Mouse (Mus musculus) stomach, embryonic 15.5 days (tissue): ENCODE measurements around the gene Esm1. TPM values are rescaled to one million over a fixed set of nuclear protein-coding genes. Genes with fewer than 3 reads are reported as not detected.
"Not testable (repeated sequence)": the region's sequence is repeated elsewhere in the genome, so short reads cannot be mapped to it uniquely, and the experiment has no call there.

Source experiments
- ATAC-seq: fragments of 200-750 bp; cut with Nextera tagmentation; 2 replicates; pipeline ENCODE4 v1.8.0; 2017; ENCODE audit warnings: low read depth, moderate number of reproducible peaks, moderate TSS enrichment; ENCODE audit not compliant: insufficient read depth, low FRiP score
- H3K27ac ChIP-seq: fragments of 300-500 bp; sonication (generic); 2 replicates; pipeline ENCODE4 v1.5.1; 2015; ENCODE audit warnings: mild to moderate bottlenecking, inconsistent platforms
- H3K27me3 ChIP-seq: fragments of 300-500 bp; sonication (generic); replicated peaks from 2 replicates; pipeline ENCODE4 v1.6.1; 2015; ENCODE audit warnings: inconsistent platforms
- H3K36me3 ChIP-seq: fragments of 300-500 bp; sonication (generic); 2 replicates; pipeline ENCODE4 v1.6.1; 2015; ENCODE audit warnings: inconsistent platforms
- H3K4me1 ChIP-seq: fragments of 300-500 bp; sonication (generic); 2 replicates; pipeline ENCODE4 v1.6.1; 2015; ENCODE audit warnings: inconsistent platforms
- H3K4me2 ChIP-seq: fragments of 300-500 bp; sonication (generic); 2 replicates; pipeline ENCODE4 v1.6.1; 2015; ENCODE audit warnings: mild to moderate bottlenecking, inconsistent platforms
- H3K4me3 ChIP-seq: fragments of 300-500 bp; sonication (generic); replicated peaks from 2 replicates; pipeline ENCODE4 v1.5.1; 2015; ENCODE audit warnings: inconsistent platforms
- H3K9ac ChIP-seq: fragments of 300-500 bp; sonication (generic); 2 replicates; pipeline ENCODE4 v1.6.1; 2015; ENCODE audit warnings: inconsistent platforms
- H3K9me3 ChIP-seq: fragments of 300-500 bp; sonication (generic); 2 replicates; pipeline ENCODE4 v1.6.1; 2016; ENCODE audit warnings: inconsistent platforms
- WGBS: fragments of 180-500 bp; shearing (Covaris S2); methylation state at CpG from one replicate; pipeline ENCODE4 v1.1.7; 2015; 5-methylcytosine and 5-hydroxymethylcytosine counted together
- polyA plus RNA-seq: library from polyadenylated mRNA; unstranded; fragments of >200 nt; fragmentation: Nextera tagmentation; extraction: Ambion mirVana; gene quantifications from 2 replicates; pipeline ENCODE4 v1.2.1, GENCODE M21; 2015

Esm1 gene
- polyA plus RNA-seq, 1 experiment from 2014 or later = 3.1 TPM

GRCm38 (mm10) chr13:113242129-113242528 lies 32.7 kb downstream of the Esm1 start:
- H3K36me3 ChIP-seq = no peaks in the 10 kb centered on the region
- H3K4me3 ChIP-seq = no peak overlapping the region
- WGBS = 59% methylated on average over 6 of the region's 6 CpGs
- H3K9me3 ChIP-seq = no peaks in the 10 kb centered on the region
- H3K4me1 ChIP-seq = no peaks in the 10 kb centered on the region
- no peak for ATAC-seq
- H3K4me2 ChIP-seq = no peak overlapping the region
- H3K27ac ChIP-seq = no peak overlapping the region
- no peaks in the 10 kb centered on the region for H3K27me3 ChIP-seq
- H3K9ac ChIP-seq = no peak overlapping the region

- H3K27ac ChIP-seq = no peak overlapping the region
- H3K4me2 ChIP-seq = no peak overlapping the region
- no peaks in the 10 kb centered on the region for H3K27me3 ChIP-seq
- WGBS = 64% methylated on average over 8 of the region's 8 CpGs
- H3K9me3 ChIP-seq = no peaks in the 10 kb centered on the region
- no peaks in the 10 kb centered on the region for H3K36me3 ChIP-seq
- no peak overlapping the region for H3K9ac ChIP-seq
- H3K4me3 ChIP-seq = no peak overlapping the region
- H3K4me1 ChIP-seq = no peaks in the 10 kb centered on the region
- ATAC-seq = no peak
Observed at GRCm38 (mm10) chr13:113245025-113245424, 35.6 kb downstream of the Esm1 start.

- not testable (repeated sequence) for H3K36me3 ChIP-seq, H3K4me1 ChIP-seq, H3K4me2 ChIP-seq, H3K9ac ChIP-seq, H3K27me3 ChIP-seq, H3K9me3 ChIP-seq, H3K4me3 ChIP-seq, H3K27ac ChIP-seq, ATAC-seq
- WGBS = 68% methylated on average over 7 of the region's 7 CpGs
Observed at GRCm38 (mm10) chr13:113252580-113252979, 43.1 kb downstream of the Esm1 start.

- no peaks in the 10 kb centered on the region for H3K4me1 ChIP-seq
- no peaks in the 10 kb centered on the region for H3K36me3 ChIP-seq
- H3K9ac ChIP-seq = no peak overlapping the region
- ATAC-seq = no peak
- no peaks in the 10 kb centered on the region for H3K27me3 ChIP-seq
- WGBS = 77% methylated on average over 2 of the region's 2 CpGs
- no peak overlapping the region for H3K27ac ChIP-seq
- no peak overlapping the region for H3K4me3 ChIP-seq
- no peak overlapping the region for H3K4me2 ChIP-seq
- no peaks in the 10 kb centered on the region for H3K9me3 ChIP-seq
Observed at GRCm38 (mm10) chr13:113256766-113257165, 47.3 kb downstream of the Esm1 start.

- no peaks in the 10 kb centered on the region for H3K36me3 ChIP-seq
- 46% methylated on average over 5 of the region's 5 CpGs for WGBS
- H3K4me3 ChIP-seq = no peak overlapping the region
- H3K27ac ChIP-seq = no peak overlapping the region
- H3K4me1 ChIP-seq = no peaks in the 10 kb centered on the region
- no peaks in the 10 kb centered on the region for H3K27me3 ChIP-seq
- no peak overlapping the region for H3K4me2 ChIP-seq
- ATAC-seq = no peak
- no peaks in the 10 kb centered on the region for H3K9me3 ChIP-seq
- H3K9ac ChIP-seq = no peak overlapping the region
Observed at GRCm38 (mm10) chr13:113257190-113257589, 47.7 kb downstream of the Esm1 start.

- no peak overlapping the region for H3K9ac ChIP-seq
- H3K4me3 ChIP-seq = no peak overlapping the region
- H3K27me3 ChIP-seq = no peaks in the 10 kb centered on the region
- no peaks in the 10 kb centered on the region for H3K36me3 ChIP-seq
- no peaks in the 10 kb centered on the region for H3K4me1 ChIP-seq
- no peaks in the 10 kb centered on the region for H3K9me3 ChIP-seq
- ATAC-seq = no peak
- no peak overlapping the region for H3K4me2 ChIP-seq
- no peak overlapping the region for H3K27ac ChIP-seq
- WGBS = 86% methylated on average over 5 of the region's 5 CpGs
Observed at GRCm38 (mm10) chr13:113259237-113259636, 49.8 kb downstream of the Esm1 start.

- ATAC-seq = no peak
- H3K9ac ChIP-seq = no peak overlapping the region
- H3K4me2 ChIP-seq = no peak overlapping the region
- no peaks in the 10 kb centered on the region for H3K9me3 ChIP-seq
- 55% methylated on average over 12 of the region's 12 CpGs for WGBS
- H3K4me3 ChIP-seq = no peak overlapping the region
- H3K27ac ChIP-seq = no peak overlapping the region
- H3K27me3 ChIP-seq = no peaks in the 10 kb centered on the region
- no peaks in the 10 kb centered on the region for H3K36me3 ChIP-seq
- H3K4me1 ChIP-seq = no peaks in the 10 kb centered on the region
Observed at GRCm38 (mm10) chr13:113262822-113263221, 53.4 kb downstream of the Esm1 start.

- no peaks in the 10 kb centered on the region for H3K27me3 ChIP-seq
- no peak overlapping the region for H3K4me2 ChIP-seq
- no peaks in the 10 kb centered on the region for H3K36me3 ChIP-seq
- no peak overlapping the region for H3K27ac ChIP-seq
- no peaks in the 10 kb centered on the region for H3K9me3 ChIP-seq
- no peak for ATAC-seq
- no peak overlapping the region for H3K4me3 ChIP-seq
- H3K4me1 ChIP-seq = no peaks in the 10 kb centered on the region
- H3K9ac ChIP-seq = no peak overlapping the region
- WGBS = 24% methylated on average over 13 of the region's 13 CpGs
Observed at GRCm38 (mm10) chr13:113265257-113265656, 55.8 kb downstream of the Esm1 start.

GRCm38 (mm10) chr13:113266495-113266951 lies 57.1 kb downstream of the Esm1 start:
- no peak overlapping the region; the same call in 1 of the 2 replicates for H3K4me3 ChIP-seq
- H3K4me2 ChIP-seq = peak overlapping the region; percentile 19; the same call in 1 of the 2 replicates
- H3K27ac ChIP-seq = no peak overlapping the region
- H3K9me3 ChIP-seq = no peaks in the 10 kb centered on the region
- no peaks in the 10 kb centered on the region for H3K36me3 ChIP-seq
- H3K27me3 ChIP-seq = no peaks in the 10 kb centered on the region
- peak; percentile 60; the same call in 1 of the 2 replicates for ATAC-seq
- no peak overlapping the region for H3K9ac ChIP-seq
- no peaks in the 10 kb centered on the region for H3K4me1 ChIP-seq
- 26% methylated on average over 9 of the region's 9 CpGs for WGBS

GRCm38 (mm10) chr13:113267204-113267603 lies 57.7 kb downstream of the Esm1 start:
- Histone ChIP-seq H3K4me2 (no peak overlapping the region), H3K27ac (no peak overlapping the region), H3K4me3 (no peak overlapping the region), H3K9ac (no peak overlapping the region), H3K36me3 (no peaks in the 10 kb centered on the region), H3K4me1 (no peaks in the 10 kb centered on the region), H3K27me3 (no peaks in the 10 kb centered on the region), H3K9me3 (no peaks in the 10 kb centered on the region)
- 68% methylated on average over 3 of the region's 3 CpGs for WGBS
- ATAC-seq = no peak

Other genes with a start within 250 kb of the Esm1 start
- gene Ccno, start 221.9 kb upstream of the Esm1 start, polyA plus RNA-seq = 0.50 and 0.67 TPM in 2 replicates
- 0.21 and 0.35 TPM in 2 replicates for gene Mcidas, start 215.8 kb upstream of the Esm1 start, polyA plus RNA-seq
- not detected in 2 replicates for gene Cdc20b, start 174.5 kb upstream of the Esm1 start, polyA plus RNA-seq
- gene Gpx8, start 163.2 kb upstream of the Esm1 start, polyA plus RNA-seq = 137 and 143 TPM in 2 replicates
- 1.3 and 1.8 TPM in 2 replicates for gene Gzma, start 108.7 kb upstream of the Esm1 start, polyA plus RNA-seq
- gene Gzmk, start 16.2 kb downstream of the Esm1 start, polyA plus RNA-seq = not detected in 2 replicates
- gene BC067074, start 83.5 kb downstream of the Esm1 start, polyA plus RNA-seq = 3.5 and 5.0 TPM in 2 replicates